Mouse (Mus musculus) mouse embryonic stem cell (cell line): ENCODE results near the gene Akap6.

Experiments
- in situ Hi-C, 2 experiments: fragments of 300-500 bp; cut with MboI; formaldehyde crosslinking; loops; 1 replicate in 1 of 2; 3 replicates in 1 of 2; pipeline ENCODE4 v1.14.3; 2019 to 2020; ENCODE audit warnings: low sequenced_read_pairs in 2 of 2, low pct_unique_long_range_greater_than_20kb in 1 of 2, mixed read lengths in 1 of 2; ENCODE audit not compliant: unreplicated experiment in 1 of 2

Akap6 gene

GRCm38 (mm10) chr12:52876065-52876464, 176.9 kb downstream of the Akap6 start:
- in situ Hi-C loops: no loop called here

- in situ Hi-C loops: no loop called here
These were observed 178.0 kb downstream of the Akap6 start for GRCm38 (mm10) chr12:52876978-52877769.

DNA sequence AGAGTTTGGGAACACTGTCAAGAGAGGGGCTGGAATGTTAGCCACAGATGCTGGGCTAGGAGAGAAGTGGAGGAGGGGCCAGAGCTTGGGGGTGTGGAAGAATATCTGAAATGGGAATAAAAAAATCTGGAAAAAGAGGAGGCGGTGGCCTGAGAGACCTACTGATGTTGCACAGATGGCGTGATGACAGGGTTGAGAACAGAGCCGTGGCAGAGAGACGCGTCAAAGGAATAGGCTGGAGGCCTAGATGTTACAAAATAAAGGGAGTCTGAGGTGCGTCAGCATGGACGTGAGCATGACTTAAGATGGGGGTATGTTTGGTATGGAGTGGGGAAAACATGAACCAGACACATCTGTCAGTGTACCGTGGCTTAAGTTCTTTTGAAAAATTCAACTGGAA, 180.1 kb downstream of the Akap6 start:
- in situ Hi-C loops: no loop called here

DNA sequence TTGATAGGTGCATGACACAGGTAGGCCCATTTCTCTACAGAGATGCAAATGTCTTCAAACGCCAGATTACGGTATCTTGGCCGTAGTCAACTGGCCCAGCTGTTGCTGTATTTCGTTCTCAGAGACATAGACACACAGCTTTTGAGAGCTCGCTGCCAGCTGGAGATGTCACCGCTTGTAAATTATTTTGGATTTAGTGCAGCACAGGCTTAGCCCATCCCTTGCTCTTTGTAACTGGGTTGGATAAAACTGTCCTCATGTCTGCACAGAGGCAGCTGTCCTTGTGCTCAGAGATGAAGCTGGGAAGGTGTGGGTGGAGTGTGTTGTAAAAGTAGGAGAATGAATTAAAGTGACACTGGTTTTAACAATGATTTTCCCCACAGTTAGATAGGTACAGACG, 193.3 kb downstream of the Akap6 start:
- in situ Hi-C loops: no loop called here

DNA sequence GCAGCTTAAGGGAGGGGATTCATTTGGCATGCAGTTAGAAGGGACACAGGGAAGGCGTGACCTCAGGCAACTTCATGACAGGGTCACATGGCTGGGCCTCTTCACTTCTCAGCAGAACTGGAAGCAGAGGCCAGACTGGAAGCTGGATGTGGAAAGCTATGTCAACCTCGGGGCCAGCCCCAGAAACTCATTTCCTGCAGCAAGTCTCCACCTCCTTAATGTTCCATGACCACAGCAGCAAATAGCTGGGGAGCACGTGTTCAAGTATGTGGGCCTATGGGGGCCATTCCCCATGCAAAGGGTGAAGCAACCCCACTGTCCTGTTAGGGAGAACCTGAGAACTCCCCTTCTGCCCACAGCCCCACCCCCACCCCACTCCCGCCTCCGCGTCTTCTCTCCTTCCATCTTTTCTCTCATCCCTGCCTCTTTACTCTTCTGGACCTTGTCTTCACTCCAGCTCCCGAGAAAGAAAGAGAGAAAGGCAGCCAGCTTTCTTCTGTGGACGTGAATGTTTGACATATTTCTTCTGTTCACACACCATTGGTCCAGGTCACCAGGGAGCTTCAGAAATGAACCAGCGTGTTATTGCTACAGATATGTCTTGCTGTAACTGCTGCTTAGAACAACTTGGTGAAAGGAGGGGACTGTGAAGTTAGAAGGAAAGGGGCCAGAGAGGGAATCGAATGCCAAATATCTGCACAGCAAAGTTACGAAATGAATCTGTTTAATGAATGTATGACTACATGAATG, 194.6 kb downstream of the Akap6 start:
- in situ Hi-C loops: no loop called here

DNA sequence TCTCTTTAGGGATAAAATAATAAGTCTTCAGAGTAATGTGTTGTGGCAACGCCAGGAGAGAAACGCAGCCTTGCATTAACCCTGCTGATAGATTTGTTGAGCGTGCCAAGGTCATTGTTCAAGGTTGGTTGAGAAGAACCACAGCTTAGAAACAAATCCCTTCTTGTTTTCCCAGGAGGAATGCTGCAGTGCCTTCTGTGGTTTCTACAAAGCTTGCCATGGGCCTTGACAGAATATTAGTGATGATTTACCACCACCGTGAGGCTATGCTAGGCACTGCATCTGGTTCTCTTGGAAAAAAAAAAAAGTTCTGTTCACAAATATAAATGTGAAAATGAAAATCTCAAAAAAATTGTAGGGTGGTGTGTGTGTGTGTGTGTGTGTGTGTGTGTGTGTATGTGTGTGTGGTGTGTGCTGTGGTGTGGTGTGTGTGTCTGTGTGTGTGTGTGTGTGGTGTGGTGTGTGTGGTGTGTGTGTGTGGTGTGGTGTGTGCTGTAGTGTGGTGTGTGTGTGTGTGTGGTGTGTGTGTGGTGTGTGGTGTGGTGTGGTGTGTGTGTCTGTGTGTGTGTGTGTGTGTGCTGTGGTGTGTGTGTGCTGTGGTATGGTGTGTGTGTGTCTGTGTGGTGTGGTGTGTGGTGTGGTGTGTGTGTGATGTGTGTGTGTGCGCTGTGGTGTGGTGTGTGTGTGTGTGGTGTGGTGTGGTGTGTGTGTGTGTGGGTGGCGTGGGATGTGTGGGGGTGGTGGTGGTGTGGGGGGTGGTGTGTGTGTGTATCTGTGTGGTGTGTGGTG, 196.7 kb downstream of the Akap6 start:
- in situ Hi-C loops: no loop called here

DNA sequence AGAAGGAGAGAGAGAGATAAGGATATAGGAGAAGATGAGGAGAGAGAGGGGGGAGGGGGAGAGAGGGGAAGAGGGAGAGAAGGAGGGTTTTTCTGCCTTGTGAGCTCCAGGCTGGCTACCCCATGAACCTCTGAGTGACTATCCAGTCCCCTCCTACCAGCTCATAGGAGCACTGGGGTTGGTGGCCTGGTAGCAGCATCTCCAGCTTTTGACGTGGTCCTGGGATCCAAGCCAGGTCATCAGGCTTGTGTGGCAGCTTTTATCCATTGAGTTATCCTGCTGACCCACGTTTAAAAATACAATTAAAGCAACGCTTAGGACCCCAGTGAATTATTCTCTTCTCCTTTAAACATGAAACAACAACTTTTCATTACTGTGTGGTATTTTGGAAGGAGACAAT, 197.6 kb downstream of the Akap6 start:
- in situ Hi-C loops: no loop called here

- in situ Hi-C loops: no loop called here
These were observed 198.9 kb downstream of the Akap6 start for GRCm38 (mm10) chr12:52898130-52898529.

- in situ Hi-C loops: loop anchor here (25.0 kb wide), 3 partner anchors 333 to 658 kb away; partner anchors contain the start of gene Npas3 (in 1 of the 2)
These were observed 204.9 kb downstream of the Akap6 start for GRCm38 (mm10) chr12:52904046-52904445.

DNA sequence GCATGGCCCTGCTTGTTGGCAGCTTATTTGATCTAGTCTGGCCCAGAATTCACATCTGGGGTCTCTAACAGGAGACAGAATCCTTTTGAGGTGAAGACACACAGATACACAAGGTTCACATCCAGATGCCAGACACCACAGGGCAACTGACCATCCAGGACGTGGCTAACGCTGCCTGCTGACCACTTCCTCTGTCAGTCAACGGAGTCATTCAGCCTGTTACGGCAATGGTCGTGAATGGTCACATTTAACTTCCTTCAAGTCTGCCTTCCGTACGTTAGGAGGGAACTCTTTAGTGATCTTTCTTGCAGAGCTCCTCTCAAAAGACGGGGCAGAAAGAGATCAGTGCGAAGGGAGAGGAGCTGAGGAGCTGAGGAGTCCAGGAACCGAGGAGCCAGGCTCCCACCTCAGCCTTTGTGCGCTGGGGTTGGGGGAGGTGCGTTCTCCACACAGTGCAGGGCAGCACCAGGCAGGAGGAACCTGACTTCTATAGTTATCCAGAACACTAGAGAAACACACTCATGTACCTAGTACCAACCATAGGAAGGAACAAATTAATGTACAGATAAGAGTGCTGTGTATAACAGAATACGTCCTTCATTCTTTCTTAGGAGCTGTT, 209.4 kb downstream of the Akap6 start:
- in situ Hi-C loops: loop anchor here (25.0 kb wide), 3 partner anchors 329 to 654 kb away; partner anchors contain the start of gene Npas3 (in 1 of the 2)

- in situ Hi-C loops: loop anchor here (10.0 to 25.0 kb wide), 4 partner anchors 327 to 1154 kb away; partner anchors contain the start of gene Npas3 (in 1 of the 2)
These were observed 211.2 kb downstream of the Akap6 start for GRCm38 (mm10) chr12:52910345-52910744.

DNA sequence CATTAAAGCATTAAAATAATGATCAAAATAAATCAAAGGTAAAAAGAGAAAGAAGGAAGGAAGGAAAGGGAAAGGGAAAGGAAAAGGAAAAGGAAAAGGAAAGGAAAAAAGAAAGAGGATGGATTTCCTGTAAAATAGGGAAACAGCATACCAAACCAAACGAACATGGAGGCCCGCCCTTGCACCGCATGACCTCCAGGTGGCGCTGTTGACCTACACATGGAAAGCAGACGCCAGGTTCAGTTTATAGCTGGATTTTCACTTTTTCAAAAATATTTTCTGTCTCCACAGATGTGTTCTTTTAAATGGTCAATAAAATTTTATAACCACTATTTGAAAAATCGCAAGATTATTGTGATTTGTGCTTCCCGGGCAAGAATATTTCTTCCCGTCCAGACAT, 211.6 kb downstream of the Akap6 start:
- in situ Hi-C loops: loop anchor here (10.0 to 25.0 kb wide), 4 partner anchors 326 to 1154 kb away; partner anchors contain the start of gene Npas3 (in 1 of the 2)

- in situ Hi-C loops: loop anchor here (10.0 to 25.0 kb wide), 4 partner anchors 318 to 1146 kb away; partner anchors contain the start of gene Npas3 (in 1 of the 2)
These were observed 219.8 kb downstream of the Akap6 start for GRCm38 (mm10) chr12:52918939-52919338.

DNA sequence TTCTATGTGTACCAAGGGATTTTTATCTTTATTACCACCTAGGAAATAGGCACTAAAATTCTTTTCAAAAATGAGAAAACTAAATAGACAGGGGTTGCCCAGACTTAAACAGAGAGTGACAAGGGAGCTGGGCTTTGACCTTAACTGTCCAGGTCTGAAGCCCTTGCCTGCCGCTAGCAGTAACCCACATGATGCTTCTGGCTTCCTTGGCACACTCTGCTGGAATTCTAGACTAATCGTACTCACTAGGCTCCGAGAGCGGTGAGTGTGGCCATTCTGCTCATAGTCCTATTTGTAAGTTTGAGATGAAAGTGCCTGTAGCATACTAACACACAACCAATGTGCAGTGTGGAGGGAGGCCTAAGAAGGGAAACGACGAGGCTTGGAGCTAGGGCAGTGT, 223.3 kb downstream of the Akap6 start:
- in situ Hi-C loops: loop anchor here (25.0 kb wide), 3 partner anchors 315 to 640 kb away; partner anchors contain the start of gene Npas3 (in 1 of the 2)

DNA sequence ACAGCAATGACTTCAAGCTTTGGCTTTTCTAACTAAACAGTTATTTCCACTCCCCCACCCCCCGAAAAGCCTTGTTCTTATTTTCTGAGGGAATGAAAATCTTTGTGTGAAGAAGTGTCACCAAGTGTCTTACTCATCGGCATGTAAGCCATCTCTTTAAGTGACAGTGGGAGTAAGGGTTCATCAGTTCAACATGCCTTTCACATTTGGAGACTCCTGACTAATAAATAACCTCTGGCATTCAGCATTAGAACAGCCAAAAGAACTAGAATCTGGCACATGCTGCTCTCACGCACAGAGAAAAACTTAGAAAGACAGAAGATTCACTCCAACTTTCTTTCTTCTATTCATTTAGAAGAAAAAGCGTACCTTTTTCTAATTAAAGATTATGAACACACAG, 226.3 kb downstream of the Akap6 start:
- in situ Hi-C loops: no loop called here

GRCm38 (mm10) chr12:52933832-52934231, 234.6 kb downstream of the Akap6 start:
- in situ Hi-C loops: no loop called here

- in situ Hi-C loops: no loop called here
These were observed 235.8 kb downstream of the Akap6 start for GRCm38 (mm10) chr12:52934989-52935388.

- in situ Hi-C loops: no loop called here
These were observed 239.6 kb downstream of the Akap6 start for GRCm38 (mm10) chr12:52938786-52939185.
